Mouse (Mus musculus) fibroblast of lung, adult 2 months (primary cell): Measurements from ENCODE around the gene Cntf.
"Not testable (repeated sequence)": the region's sequence is repeated elsewhere in the genome, so short reads cannot be mapped to it uniquely, and the experiment has no call there.

ENCODE experiments used
- DNase-seq: peaks from one replicate; pipeline ENCODE4 v3.0.0-alpha.2; 2011; ENCODE audit warnings: low read depth

Cntf gene

DNA sequence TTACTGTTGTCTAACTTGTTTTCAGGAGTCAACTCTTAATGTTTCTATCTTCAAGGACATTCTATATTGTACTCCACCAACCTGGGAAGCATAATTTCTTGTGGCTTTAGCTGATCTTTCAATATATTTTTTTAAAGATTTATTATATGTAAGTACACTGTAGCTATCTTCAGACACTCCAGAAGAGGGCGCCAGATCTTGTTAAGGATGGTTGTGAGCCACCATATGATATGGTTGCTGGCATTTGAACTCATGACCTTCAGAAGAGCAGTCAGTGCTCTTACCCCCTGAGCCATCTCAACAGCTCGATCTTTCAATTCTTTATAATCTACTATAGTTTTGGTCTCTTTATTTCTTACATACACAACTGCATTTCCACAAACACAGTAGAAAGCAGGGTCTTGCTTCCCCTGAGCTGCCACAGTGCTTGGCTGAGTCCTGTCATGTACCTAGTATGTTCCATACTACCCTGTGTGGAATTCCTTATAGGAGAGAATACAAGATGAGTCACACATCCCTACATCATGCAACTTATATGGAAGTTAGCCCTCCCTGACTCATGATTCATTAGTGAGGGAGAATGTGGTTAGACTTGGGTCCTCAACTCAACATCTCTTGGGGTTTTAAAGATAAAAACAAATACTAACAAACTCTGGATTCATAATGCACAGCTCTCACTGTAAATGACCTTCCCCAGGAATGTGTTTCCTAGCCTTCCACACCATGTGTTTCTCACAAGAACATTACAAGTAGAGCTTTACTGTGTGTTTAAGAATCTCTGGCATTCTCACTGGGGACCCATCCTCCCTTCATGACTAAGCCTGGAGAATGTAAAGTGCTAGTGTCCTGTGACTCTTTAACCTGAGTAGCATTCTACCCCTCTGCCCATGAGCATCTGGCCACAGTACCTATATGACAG lies 3.0 kb downstream of the Cntf start:
- DNase-seq = no peak

DNA sequence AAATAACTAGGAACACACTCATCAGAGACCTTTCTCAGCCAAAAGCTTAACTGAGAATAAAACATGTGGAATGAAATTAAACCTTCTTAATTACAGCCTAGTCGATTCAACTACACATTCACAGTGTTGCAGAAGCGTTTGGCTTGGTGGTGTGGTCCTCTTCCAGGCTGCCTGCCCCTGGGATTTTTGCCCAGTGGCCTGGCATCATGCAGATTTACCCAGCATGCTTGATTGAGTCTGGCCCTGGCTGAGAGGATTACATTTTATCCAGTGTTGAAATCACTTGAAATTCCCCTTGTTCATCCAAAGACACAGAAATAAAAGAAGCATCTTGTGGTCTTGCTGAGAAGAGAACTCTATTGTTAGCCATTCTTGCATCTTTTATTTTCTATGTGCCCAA lies 5.8 kb downstream of the Cntf start:
- peak; percentile 69 for DNase-seq

DNA sequence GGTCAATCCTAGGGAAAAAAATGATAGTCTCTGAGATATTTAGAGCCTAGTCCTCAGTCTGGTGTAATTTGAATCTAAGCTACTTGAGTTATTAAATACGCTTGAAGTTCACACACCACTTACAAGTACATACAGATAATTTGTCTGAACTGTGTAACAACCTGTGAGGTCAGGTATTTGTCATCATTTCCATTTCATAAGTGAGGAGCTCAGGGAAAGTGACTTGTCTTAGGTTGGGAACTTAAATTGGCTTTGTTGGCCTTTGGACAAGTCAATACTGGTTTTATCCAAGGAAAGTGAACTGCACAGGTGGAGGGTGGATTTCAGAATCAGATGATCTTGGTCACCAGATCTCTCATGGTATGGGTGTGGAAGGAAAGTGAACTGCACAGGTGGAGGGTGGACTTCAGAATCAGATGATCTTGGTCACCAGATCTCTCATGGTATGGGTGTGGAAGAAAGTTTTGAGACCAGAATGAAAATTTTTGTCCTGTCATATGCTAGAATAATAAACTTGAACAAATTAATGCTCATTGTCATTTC lies 6.4 kb downstream of the Cntf start:
- DNase-seq = no peak

DNA sequence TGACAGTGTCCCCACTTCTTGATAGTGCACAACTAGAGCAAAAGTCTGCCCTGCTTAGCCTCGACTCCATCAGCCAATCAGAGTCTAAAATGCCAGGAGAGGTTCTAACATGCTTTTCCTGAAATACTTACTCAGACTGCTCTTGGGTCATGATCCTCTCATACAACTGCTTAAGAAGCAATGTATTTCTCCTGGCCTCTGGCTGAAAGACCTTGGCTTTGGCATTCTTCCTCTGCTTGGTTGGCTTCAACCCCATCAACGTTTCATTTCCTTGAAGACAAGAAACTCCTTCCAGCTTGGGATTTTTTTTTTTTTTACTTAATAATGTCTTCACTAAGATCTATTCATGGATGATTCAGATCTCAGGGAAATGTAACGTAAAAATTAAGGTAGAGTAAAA lies 9.1 kb downstream of the Cntf start:
- no peak for DNase-seq

DNA sequence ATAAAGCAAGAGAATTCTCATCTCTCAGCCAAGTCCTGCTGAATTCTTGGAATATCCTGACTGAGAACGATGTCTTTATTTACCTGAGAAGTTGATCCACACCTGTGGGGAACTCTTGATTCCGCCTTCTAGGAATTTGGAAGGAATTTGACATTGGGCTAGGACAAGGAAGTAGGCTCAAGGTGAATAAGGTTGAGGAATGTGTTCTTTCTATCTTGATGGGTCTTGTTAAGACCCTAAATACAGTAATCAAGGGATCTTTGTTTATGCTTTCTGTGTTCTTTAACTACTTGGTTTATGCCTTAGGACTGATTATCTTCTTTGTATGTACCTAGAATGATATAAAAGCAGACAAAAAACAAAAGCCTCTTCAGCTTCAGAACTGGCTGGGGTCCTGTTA lies 33.5 kb downstream of the Cntf start:
- DNase-seq = no peak

DNA sequence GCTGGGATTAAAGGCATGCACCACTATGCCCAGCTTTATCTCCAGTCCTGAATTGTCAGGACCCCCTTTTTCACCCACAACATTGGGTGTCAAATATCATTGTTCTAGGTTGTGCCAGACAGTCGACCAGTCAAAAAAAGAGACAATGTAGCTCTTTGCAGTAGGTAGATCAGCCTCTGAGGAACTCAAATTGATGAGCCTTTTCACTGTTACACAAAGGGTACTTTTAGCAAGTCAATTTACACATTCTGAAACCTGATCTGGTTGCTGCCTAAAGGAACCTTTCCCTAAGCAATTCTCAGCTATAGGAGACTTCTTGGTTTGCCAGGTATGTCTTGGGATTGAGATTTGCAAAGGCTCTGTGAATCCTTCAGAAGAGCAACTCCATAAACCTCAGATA lies 34.4 kb downstream of the Cntf start:
- no peak for DNase-seq

DNA sequence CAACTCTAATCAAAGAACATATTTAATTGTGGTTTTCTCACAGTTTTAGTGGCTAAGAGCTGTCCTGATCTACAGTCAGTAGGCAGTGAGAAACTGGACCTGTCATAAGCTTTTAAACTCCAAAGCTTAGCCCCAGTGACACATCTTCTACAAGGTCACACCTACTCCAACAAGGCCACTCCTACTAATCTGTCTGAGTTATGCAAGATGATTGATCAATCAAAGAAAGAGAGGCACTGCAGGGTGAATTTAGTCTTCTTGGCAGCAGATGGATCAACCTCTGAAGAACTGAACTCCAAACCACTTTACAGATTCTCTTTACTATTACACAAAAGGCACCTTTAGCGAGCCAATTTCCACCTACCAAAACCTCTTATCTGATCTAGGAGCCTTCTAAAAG lies 39.6 kb downstream of the Cntf start:
- DNase-seq = no peak

DNA sequence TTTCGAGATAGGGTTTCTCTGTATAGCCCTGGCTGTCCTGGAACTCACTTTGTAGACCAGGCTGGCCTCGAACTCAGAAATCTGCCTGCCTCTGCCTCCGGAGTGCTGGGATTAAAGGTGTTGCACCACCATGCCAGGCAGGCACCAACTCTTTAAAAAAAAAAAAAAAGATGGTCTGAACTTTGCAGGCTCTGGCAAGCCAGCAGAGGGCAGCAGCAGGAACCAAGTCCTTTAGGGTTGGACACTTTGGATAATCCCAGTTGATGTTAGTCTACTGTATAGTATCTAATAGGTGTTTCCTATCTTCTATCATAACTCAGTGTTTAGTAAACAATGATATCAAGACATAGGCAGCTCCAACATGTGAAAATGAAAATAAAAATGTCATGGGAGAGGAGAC lies 43.1 kb downstream of the Cntf start:
- peak; percentile 9 for DNase-seq

DNA sequence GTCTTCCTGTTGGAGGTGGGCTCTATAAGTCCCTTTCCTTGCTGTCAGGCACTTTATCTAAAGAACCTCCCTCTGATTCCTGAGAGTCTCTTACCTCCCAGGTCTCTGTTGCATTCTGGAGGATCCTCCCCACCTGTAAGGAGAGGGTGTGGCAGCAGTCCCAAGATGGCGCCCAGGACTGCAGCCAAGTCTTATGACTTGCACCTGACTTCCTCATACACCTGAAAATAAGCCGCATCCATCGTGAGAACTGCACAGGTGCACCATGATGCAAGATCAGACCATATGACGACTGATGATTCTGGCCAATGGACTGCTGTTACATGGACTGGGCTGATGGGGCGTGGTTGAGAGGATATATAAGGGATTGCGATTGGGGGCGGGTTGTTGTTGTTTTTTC lies 43.8 kb downstream of the Cntf start:
- not testable (repeated sequence) for DNase-seq

DNA sequence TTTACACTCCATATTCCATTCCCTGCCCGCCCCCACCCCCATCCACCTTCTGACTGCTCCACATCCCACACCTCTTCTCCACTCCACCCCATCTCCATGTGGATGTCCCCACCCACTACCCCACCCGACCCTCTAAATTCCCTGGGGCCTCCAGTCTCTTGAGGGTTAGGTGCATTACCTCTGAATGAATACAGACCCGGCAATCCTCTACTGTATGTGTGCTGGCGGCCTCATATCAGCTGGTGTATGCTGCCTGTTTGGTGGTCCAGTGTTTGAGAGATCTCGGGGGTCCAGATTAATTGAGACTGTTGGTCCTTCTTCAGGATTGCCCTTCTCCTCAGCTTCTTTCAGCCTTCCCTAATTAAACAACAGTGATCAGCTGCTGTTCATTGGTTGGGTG lies 44.5 kb downstream of the Cntf start:
- DNase-seq = not testable (repeated sequence)

DNA sequence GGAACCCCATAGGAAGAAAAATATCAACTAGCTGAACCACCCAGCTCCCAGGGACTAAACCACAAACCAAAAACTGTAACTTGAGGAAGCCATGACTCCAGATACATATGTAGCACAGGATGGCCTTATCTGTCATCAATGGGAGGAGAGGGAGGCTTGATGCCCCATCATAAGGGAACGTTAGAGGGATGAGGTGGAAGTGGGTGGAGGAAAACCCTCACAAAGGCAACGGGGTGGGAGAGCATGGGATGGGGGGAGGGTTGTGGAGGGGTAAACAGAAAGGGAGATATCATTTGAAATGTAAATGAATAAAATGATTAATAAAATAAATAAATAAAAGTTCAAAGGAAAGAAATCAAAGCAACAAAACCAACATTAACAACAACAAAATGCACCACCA lies 45.0 kb downstream of the Cntf start:
- DNase-seq = no peak

DNA sequence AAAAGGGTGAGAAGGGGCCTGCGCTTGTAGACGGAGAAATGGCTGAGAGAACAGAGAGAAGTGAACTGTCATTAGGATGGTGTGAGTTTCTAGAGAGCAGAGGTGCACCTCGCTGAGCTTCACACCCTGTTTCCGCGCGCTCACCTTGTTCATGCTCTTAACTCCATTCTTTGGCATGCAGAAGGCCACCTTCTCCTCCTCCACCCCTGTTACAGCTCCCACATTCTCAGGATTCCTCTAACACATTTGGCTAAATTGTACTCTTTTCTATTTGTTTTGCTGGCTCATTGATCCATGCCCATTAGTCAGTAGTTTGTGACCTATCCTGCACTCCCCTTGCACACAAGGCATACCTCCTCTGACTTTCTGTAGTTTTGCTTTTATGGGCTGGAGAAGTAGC lies 46.2 kb downstream of the Cntf start:
- DNase-seq = no peak
